Mouse (Mus musculus): ENCODE measurements around the gene Esrrg. TPM values are rescaled to one million over a fixed set of nuclear protein-coding genes. Genes with fewer than 3 reads are reported as not detected.

Esrrg gene
- polyA plus RNA-seq, 1 experiment from 2014 or later: 1.8 TPM

DNA sequence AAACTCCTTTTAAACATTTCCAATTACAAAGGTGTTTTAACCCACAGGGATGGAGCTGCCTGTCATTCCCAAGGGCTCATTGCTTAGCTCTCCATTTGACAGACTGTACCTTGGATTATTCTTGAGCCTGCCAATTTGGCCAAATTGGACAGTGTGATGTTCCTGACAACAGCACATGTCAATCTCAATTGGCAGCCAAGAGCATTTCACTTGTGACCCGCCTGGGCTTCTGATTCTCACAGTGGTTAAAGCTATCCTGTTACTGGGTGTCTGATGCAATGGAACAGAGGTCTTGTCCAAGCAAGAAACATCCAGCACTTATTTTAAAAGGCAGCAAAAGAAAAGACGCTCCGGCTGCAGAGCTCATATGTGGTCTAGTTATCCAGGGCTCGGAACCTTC is 310.3 kb downstream of the Esrrg start:
- no peaks in the 10 kb centered on the region for H3K9me3 ChIP-seq
- 91% methylated on average over 4 of the region's 4 CpGs for WGBS
- no peak for DNase-seq (ENCODE audit: extremely low spot score, low spot score)
- H3K4me1 ChIP-seq: peaks cover 16% of the 10 kb centered on the region
- no peak overlapping the region for H3K4me3 ChIP-seq
- H3K27me3 ChIP-seq (ENCODE audit: poor library complexity, severe bottlenecking): peaks cover 19% of the 10 kb centered on the region
- H3K27ac ChIP-seq: no peak overlapping the region
- no peaks in the 10 kb centered on the region for H3K36me3 ChIP-seq (replicated peaks)

GRCm38 (mm10) chr1:187920156-187920777 is 311.7 kb downstream of the Esrrg start:
- Histone ChIP-seq H3K9me3 (no peaks in the 10 kb centered on the region), H3K27me3 (ENCODE audit: poor library complexity, severe bottlenecking) (peaks cover 19% of the 10 kb centered on the region), H3K36me3 (replicated peaks) (no peaks in the 10 kb centered on the region), H3K4me3 (no peak overlapping the region), H3K27ac (no peak overlapping the region), H3K4me1 (peaks cover 16% of the 10 kb centered on the region)
- DNase-seq (ENCODE audit: extremely low spot score, low spot score): no peak
- WGBS: 74% methylated on average over 5 of the region's 5 CpGs

GRCm38 (mm10) chr1:187931146-187931545 is 322.6 kb downstream of the Esrrg start:
- H3K27me3 ChIP-seq (ENCODE audit: poor library complexity, severe bottlenecking): no peaks in the 10 kb centered on the region
- no peak for DNase-seq (ENCODE audit: extremely low spot score, low spot score)
- no peak overlapping the region for H3K4me3 ChIP-seq
- H3K4me1 ChIP-seq: no peaks in the 10 kb centered on the region
- no peaks in the 10 kb centered on the region for H3K36me3 ChIP-seq (replicated peaks)
- no peaks in the 10 kb centered on the region for H3K9me3 ChIP-seq
- H3K27ac ChIP-seq: no peak overlapping the region
- 84% methylated on average over 3 of the region's 3 CpGs for WGBS

DNA sequence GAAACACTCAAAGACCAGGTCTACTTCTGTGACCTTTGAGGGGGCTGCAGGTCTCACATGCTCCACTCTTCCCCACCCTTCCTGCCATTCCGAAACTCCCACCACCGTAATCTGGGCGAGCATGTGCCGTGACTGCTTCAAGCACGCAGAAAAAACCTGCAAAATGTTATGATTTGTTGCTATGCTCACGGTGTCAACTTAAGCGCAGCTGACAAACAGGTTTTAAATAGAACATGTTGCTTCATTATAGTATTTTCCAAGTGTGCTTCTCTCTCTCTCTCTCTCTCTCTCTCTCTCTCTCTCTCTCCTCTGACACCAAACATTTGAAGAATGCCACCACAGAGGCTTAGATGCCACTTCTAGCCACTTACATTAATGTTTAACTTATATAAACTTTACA is 330.1 kb downstream of the Esrrg start:
- peaks cover 25% of the 10 kb centered on the region for H3K27me3 ChIP-seq (ENCODE audit: poor library complexity, severe bottlenecking)
- peaks cover 35% of the 10 kb centered on the region for H3K4me1 ChIP-seq
- H3K36me3 ChIP-seq (replicated peaks): no peaks in the 10 kb centered on the region
- no peak overlapping the region for H3K27ac ChIP-seq
- 90% methylated on average over 7 of the region's 7 CpGs for WGBS
- no peak overlapping the region for H3K4me3 ChIP-seq
- no peaks in the 10 kb centered on the region for H3K9me3 ChIP-seq
- no peak for DNase-seq (ENCODE audit: extremely low spot score, low spot score)

DNA sequence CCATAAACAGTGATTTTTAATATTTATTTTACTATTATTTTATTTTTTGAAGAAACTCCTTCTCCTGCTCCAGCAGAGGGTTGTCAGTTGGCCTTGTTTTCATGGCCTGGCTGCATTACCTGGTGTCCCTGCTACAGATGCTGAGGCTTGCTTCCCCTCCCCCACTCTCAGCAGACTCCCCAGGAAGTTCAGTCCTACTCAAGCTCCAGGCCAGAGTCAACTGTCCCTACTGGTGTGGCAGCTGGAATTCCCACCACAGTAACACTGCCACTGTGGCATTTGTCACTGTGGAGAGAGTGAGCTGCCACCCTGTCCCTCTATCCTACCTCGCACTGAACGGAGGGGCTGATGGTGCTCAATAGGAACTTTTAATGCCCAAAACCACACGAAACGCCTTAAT is 330.5 kb downstream of the Esrrg start:
- no peak overlapping the region for H3K27ac ChIP-seq
- WGBS: 23% methylated on average over 4 of the region's 4 CpGs
- DNase-seq (ENCODE audit: extremely low spot score, low spot score): no peak
- H3K4me1 ChIP-seq: peaks cover 36% of the 10 kb centered on the region
- no peaks in the 10 kb centered on the region for H3K36me3 ChIP-seq (replicated peaks)
- peaks cover 25% of the 10 kb centered on the region for H3K27me3 ChIP-seq (ENCODE audit: poor library complexity, severe bottlenecking)
- H3K9me3 ChIP-seq: no peaks in the 10 kb centered on the region
- H3K4me3 ChIP-seq: no peak overlapping the region

- Histone ChIP-seq H3K27ac (no peak overlapping the region), H3K27me3 (ENCODE audit: poor library complexity, severe bottlenecking) (peaks cover 11% of the 10 kb centered on the region; the same call in 1 of the 2 replicates), H3K4me3 (no peak overlapping the region), H3K9me3 (no peaks in the 10 kb centered on the region), H3K4me1 (no peaks in the 10 kb centered on the region; the same call in 1 of the 2 replicates), H3K36me3 (replicated peaks) (no peaks in the 10 kb centered on the region)
- 78% methylated on average over 3 of the region's 3 CpGs for WGBS
- DNase-seq (ENCODE audit: extremely low spot score, low spot score): no peak
Measured at GRCm38 (mm10) chr1:187951506-187951905, 342.9 kb downstream of the Esrrg start.

GRCm38 (mm10) chr1:187956702-187957101 is 348.1 kb downstream of the Esrrg start:
- 96% methylated on average over 2 of the region's 2 CpGs for WGBS
- Histone ChIP-seq H3K27ac (no peak overlapping the region), H3K4me3 (no peak overlapping the region), H3K4me1 (peaks cover 10% of the 10 kb centered on the region; the same call in 1 of the 2 replicates), H3K27me3 (ENCODE audit: poor library complexity, severe bottlenecking) (peaks cover 36% of the 10 kb centered on the region), H3K36me3 (replicated peaks) (no peaks in the 10 kb centered on the region), H3K9me3 (no peaks in the 10 kb centered on the region)
- DNase-seq (ENCODE audit: extremely low spot score, low spot score): no peak

GRCm38 (mm10) chr1:187959192-187959591 is 350.6 kb downstream of the Esrrg start:
- Histone ChIP-seq H3K36me3 (replicated peaks) (no peaks in the 10 kb centered on the region), H3K4me1 (peaks cover 10% of the 10 kb centered on the region; the same call in 1 of the 2 replicates), H3K9me3 (no peaks in the 10 kb centered on the region), H3K4me3 (no peak overlapping the region), H3K27me3 (ENCODE audit: poor library complexity, severe bottlenecking) (peaks cover 61% of the 10 kb centered on the region), H3K27ac (0 out of 2 replicates have a peak overlapping the region, but pooled peaks have one; percentile 3)
- 84% methylated on average over 9 of the region's 9 CpGs for WGBS
- no peak for DNase-seq (ENCODE audit: extremely low spot score, low spot score)

DNA sequence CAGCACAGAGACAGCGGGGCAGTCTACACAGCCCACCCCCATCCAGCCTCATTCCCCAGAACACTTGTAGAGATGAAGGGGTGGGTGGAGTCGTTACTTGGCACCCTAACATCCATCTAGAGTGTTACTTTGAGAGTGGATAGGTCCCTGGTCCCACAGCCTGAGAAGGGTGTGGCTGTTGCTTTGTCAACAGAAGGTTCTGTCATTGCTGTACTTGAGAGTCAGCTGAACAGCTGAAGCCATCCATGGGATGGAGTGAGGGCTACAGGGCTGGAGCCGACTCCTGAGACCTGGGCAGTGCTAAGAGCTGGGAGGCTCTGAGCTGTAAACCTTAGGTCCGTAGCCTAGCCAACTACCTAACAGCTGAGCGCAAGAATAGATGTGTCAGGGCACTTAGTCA is 352.9 kb downstream of the Esrrg start:
- no peak for DNase-seq (ENCODE audit: extremely low spot score, low spot score)
- no peaks in the 10 kb centered on the region for H3K9me3 ChIP-seq
- no peak overlapping the region for H3K27ac ChIP-seq
- H3K27me3 ChIP-seq (ENCODE audit: poor library complexity, severe bottlenecking): peaks cover 81% of the 10 kb centered on the region
- H3K36me3 ChIP-seq (replicated peaks): no peaks in the 10 kb centered on the region
- H3K4me1 ChIP-seq: peaks cover 31% of the 10 kb centered on the region
- 91% methylated on average over 5 of the region's 5 CpGs for WGBS
- H3K4me3 ChIP-seq: no peak overlapping the region

DNA sequence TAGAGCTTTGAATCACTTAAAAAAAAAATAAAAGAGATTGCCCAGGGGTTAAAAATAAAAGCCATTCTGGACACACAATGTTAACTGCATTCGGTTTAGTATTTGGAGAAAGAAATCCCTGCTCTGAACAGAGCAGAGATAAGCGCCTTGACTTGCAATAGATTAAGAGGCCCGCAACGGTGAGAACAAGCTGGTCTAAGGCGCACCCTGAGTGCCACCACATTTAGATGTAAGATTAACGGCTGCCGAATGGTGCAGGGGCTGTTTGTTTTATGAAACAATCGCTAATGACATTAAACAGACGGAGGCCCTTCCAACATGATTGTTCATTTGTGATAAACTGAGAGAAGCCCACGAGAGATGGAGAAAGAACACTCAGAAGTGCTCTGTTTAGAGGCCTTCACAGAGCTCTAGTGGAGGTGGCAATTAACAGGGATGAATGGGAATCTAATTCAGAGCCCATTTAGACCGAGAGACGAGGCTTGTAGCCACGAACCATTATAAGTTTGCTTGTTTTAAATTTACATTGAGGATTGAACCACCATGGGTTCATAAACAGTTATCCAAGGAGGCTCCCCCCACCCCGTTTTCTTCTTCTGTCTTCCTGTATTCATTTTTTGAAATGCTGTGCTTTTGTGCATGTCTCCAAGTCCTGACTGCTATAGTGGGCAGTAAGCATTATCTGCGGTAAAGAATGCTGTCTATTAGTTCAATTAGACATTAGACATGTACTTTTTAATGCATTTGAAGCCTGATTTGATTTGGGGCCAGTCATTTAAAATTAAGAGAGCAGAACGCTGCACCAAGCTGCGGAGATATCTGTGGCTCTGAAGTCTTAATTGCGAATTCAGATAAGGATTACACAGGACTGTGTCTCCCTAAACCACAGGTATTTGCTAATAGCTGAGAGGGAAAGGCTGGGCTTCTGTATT is 356.5 kb downstream of the Esrrg start:
- peaks cover 94% of the 10 kb centered on the region for H3K27me3 ChIP-seq (ENCODE audit: poor library complexity, severe bottlenecking)
- H3K9me3 ChIP-seq: no peaks in the 10 kb centered on the region
- H3K4me3 ChIP-seq: no peak overlapping the region
- no peaks in the 10 kb centered on the region for H3K36me3 ChIP-seq (replicated peaks)
- H3K4me1 ChIP-seq: peaks cover 23% of the 10 kb centered on the region
- WGBS: 34% methylated on average over 18 of the region's 18 CpGs
- H3K27ac ChIP-seq: no peak overlapping the region
- DNase-seq (ENCODE audit: extremely low spot score, low spot score): no peak

DNA sequence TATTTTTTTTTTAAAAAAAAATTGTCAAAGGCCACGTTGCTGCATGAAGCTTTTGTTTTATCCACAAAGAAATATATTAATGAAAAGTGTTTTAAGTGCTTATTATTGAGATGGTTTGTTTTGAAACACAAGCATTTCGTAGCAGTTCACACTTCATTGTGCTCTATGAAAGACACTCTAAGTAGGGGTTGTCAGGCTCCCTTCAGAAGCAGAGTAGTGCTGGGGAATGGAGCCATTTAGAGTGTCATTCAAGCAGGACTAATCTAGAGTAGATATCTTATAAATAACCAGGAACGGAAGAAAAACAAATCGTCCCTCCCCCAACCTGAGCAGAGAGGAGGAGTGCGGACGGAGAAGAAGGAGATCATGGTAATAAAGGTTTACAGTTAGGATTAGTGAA is 357.3 kb downstream of the Esrrg start:
- H3K4me3 ChIP-seq: no peak overlapping the region
- H3K36me3 ChIP-seq (replicated peaks): no peaks in the 10 kb centered on the region
- WGBS: 16% methylated on average over 6 of the region's 6 CpGs
- no peak for DNase-seq (ENCODE audit: extremely low spot score, low spot score)
- H3K27ac ChIP-seq: no peak overlapping the region
- peaks cover 86% of the 10 kb centered on the region for H3K27me3 ChIP-seq (ENCODE audit: poor library complexity, severe bottlenecking)
- no peaks in the 10 kb centered on the region for H3K9me3 ChIP-seq
- H3K4me1 ChIP-seq: peaks cover 23% of the 10 kb centered on the region

DNA sequence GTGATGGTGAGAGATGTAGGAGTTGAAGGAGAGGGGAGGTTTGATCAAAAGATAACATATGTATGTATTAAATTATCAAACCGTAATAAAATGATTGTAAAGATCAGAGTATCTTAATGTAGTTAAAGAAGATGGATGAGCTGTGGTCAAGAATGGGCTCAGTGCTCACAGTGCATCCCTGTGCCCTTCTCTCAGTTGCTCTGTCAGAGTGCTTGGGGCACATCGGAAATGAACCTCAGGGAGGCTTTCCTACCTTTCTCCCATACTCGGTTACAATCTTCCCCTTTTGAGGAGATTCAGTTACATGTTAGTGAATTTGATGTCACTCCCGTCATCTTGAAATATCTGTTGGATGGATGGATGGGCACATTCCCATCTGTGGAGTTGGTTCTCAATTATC is 359.8 kb downstream of the Esrrg start:
- H3K4me3 ChIP-seq: no peak overlapping the region
- peaks cover 84% of the 10 kb centered on the region for H3K27me3 ChIP-seq (ENCODE audit: poor library complexity, severe bottlenecking)
- no peak overlapping the region for H3K27ac ChIP-seq
- no peaks in the 10 kb centered on the region for H3K36me3 ChIP-seq (replicated peaks)
- no peaks in the 10 kb centered on the region for H3K9me3 ChIP-seq
- DNase-seq (ENCODE audit: extremely low spot score, low spot score): no peak
- peaks cover 23% of the 10 kb centered on the region for H3K4me1 ChIP-seq
- 93% methylated on average over 4 of the region's 4 CpGs for WGBS

- Histone ChIP-seq H3K27ac (no peak overlapping the region), H3K9me3 (no peaks in the 10 kb centered on the region), H3K4me3 (no peak overlapping the region), H3K36me3 (replicated peaks) (no peaks in the 10 kb centered on the region), H3K4me1 (peaks cover 24% of the 10 kb centered on the region), H3K27me3 (ENCODE audit: poor library complexity, severe bottlenecking) (peaks cover 84% of the 10 kb centered on the region)
- WGBS: 93% methylated on average over 5 of the region's 5 CpGs
- DNase-seq (ENCODE audit: extremely low spot score, low spot score): no peak
Measured at GRCm38 (mm10) chr1:187969491-187969890, 360.9 kb downstream of the Esrrg start.

All from forebrain, embryonic 10.5 days (tissue).